Mouse (Mus musculus): ENCODE measurements around the gene Pak7. TPM values are rescaled to one million over a fixed set of nuclear protein-coding genes. Genes with fewer than 3 reads are reported as not detected.
"Not testable (repeated sequence)": the region's sequence is repeated elsewhere in the genome, so short reads cannot be mapped to it uniquely, and the experiment has no call there.

Gene Pak7
- polyA plus RNA-seq, 1 experiment from 2014 or later: not detected

DNA sequence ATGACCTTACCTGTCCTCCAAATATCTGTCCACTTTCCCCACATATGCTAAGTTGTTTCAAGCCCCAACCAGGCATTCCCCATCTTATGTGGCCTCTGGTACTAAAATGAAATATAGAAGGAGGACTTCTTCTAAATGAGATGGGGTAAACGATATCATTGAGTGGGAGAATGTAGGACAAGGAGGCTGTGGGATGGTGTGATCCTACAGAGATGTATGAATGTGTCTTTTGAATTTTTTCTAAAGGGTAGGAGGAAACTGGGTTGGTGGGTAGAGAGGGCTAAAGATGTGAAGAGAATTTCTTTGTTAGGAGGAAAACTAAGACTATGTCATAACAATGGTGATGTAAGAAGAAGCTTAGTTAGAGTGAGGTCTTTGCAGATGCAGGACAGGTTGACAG is 57.8 kb downstream of the Pak7 start:
- in situ Hi-C loops (cut with MboI; ENCODE audit: low pct_unique_long_range_greater_than_20kb): no loop called here
- DNase-seq (ENCODE audit: low read depth, low spot score) (no peak), ATAC-seq (no peak)
- H3K27me3 ChIP-seq: no peaks in the 10 kb centered on the region
- ChIA-PET POLR2A (no interaction called here), CTCF (no interaction called here)
- no peak for TF ChIP-seq CTCF (IDR thresholded peaks at IDR 0.05)

DNA sequence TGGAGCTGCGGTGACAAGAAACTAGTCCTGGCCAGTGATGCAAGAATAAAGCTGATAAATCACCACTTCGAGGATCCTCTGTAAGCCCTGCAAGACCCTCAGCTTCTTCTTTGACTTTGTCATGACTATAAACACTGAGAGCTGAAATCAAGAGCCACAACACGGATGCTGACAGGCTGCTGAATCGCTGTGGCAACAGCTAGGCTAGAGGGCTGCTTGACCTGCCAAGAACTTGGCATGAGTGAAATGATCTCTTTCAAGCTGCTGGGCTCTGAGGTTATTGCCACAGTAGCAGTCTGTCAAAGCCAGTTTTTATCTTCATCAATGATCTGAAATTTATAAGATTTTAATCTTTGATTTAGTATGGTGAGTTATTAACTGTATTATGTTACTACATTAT is 62.1 kb downstream of the Pak7 start:
- TF ChIP-seq CTCF (IDR thresholded peaks at IDR 0.05): no peak
- no peaks in the 10 kb centered on the region for H3K27me3 ChIP-seq
- ATAC-seq: no peak
- POLR2A ChIA-PET: no interaction called here
- no peak for DNase-seq (ENCODE audit: low read depth, low spot score)
- CTCF ChIA-PET: no interaction called here
- in situ Hi-C loops (cut with MboI; ENCODE audit: low pct_unique_long_range_greater_than_20kb): no loop called here

- ATAC-seq (no peak), DNase-seq (ENCODE audit: low read depth, low spot score) (no peak)
- CTCF ChIA-PET: no interaction called here
- in situ Hi-C loops (cut with MboI; ENCODE audit: low pct_unique_long_range_greater_than_20kb): no loop called here
- no peaks in the 10 kb centered on the region for H3K27me3 ChIP-seq
- TF ChIP-seq CTCF (IDR thresholded peaks at IDR 0.05): no peak
- POLR2A ChIA-PET: no interaction called here
Measured at GRCm38 (mm10) chr2:136309313-136309712, 78.5 kb downstream of the Pak7 start.

GRCm38 (mm10) chr2:136308743-136309142 is 79.0 kb downstream of the Pak7 start:
- ATAC-seq (no peak), DNase-seq (ENCODE audit: low read depth, low spot score) (no peak)
- no peak for TF ChIP-seq CTCF (IDR thresholded peaks at IDR 0.05)
- ChIA-PET CTCF (no interaction called here), POLR2A (no interaction called here)
- in situ Hi-C loops (cut with MboI; ENCODE audit: low pct_unique_long_range_greater_than_20kb): no loop called here
- no peaks in the 10 kb centered on the region for H3K27me3 ChIP-seq

DNA sequence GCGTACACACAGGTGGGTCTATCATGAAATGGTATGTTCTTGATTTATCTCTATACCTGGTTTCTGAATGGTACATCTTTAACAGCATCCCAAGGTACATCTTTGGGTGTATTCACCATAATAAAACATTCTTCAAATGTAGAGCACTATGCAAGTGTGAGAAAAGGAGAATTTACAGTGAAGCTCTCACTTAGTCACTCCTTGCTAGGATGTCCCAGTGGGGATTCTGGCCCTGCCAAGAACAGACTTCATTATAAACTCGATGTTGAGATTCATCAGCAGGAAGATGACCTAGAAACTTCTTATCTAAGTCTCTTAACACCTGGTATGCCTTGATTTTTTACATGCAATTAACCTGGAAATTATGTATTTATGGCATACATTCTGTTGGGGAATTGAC is 85.6 kb downstream of the Pak7 start:
- no peaks in the 10 kb centered on the region for H3K27me3 ChIP-seq
- DNase-seq (ENCODE audit: low read depth, low spot score) (no peak), ATAC-seq (no peak)
- in situ Hi-C loops (cut with MboI; ENCODE audit: low pct_unique_long_range_greater_than_20kb): no loop called here
- TF ChIP-seq CTCF (IDR thresholded peaks at IDR 0.05): no peak
- POLR2A ChIA-PET: no interaction called here
- CTCF ChIA-PET: no interaction called here

GRCm38 (mm10) chr2:136301406-136301805 is 86.4 kb downstream of the Pak7 start:
- H3K27me3 ChIP-seq: no peaks in the 10 kb centered on the region
- DNase-seq (ENCODE audit: low read depth, low spot score): no peak
- CTCF ChIA-PET: no interaction called here
- no peak for TF ChIP-seq CTCF (IDR thresholded peaks at IDR 0.05)
- no peak for ATAC-seq
- in situ Hi-C loops (cut with MboI; ENCODE audit: low pct_unique_long_range_greater_than_20kb): no loop called here
- POLR2A ChIA-PET: no interaction called here

- DNase-seq (ENCODE audit: low read depth, low spot score) (no peak), ATAC-seq (no peak)
- ChIA-PET CTCF (no interaction called here), POLR2A (no interaction called here)
- in situ Hi-C loops (cut with MboI; ENCODE audit: low pct_unique_long_range_greater_than_20kb): no loop called here
- TF ChIP-seq CTCF (IDR thresholded peaks at IDR 0.05): no peak
- no peaks in the 10 kb centered on the region for H3K27me3 ChIP-seq
Measured at GRCm38 (mm10) chr2:136297371-136297770, 90.4 kb downstream of the Pak7 start.

GRCm38 (mm10) chr2:136282043-136282442 is 105.7 kb downstream of the Pak7 start:
- DNase-seq (ENCODE audit: low read depth, low spot score): no peak
- no peak for TF ChIP-seq CTCF (IDR thresholded peaks at IDR 0.05)
- ATAC-seq: no peak
- POLR2A ChIA-PET: interaction anchor here (0.6 kb wide), 1 partner anchor 639 kb away, joined by 4 read pairs; no protein-coding TSS in a partner anchor
- H3K27me3 ChIP-seq: no peaks in the 10 kb centered on the region
- in situ Hi-C loops (cut with MboI; ENCODE audit: low pct_unique_long_range_greater_than_20kb): no loop called here
- CTCF ChIA-PET: no interaction called here

DNA sequence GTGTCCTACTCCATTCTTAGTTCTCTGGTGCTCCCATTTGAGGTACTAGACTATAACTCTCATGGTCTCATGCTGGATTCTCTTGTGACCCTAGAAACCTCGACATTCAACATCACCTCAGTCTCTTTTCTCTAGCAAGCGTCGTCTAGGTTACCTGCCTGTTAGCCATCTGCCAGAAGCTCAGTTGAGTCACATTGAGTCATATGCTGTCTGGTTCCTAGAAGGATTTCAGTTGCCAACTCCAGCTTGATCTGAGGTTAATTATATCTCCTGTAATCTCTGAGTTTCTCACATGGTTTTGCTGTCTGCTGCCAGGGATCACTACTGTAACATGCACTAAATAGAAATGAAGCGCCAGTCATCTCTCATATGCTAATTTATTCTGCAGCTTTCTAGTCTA is 145.8 kb downstream of the Pak7 start:
- CTCF ChIA-PET; POLR2A ChIA-PET; H3K27me3 ChIP-seq; DNase-seq (ENCODE audit: low read depth, low spot score); in situ Hi-C loops (cut with MboI; ENCODE audit: low pct_unique_long_range_greater_than_20kb); ATAC-seq: not testable (repeated sequence)

GRCm38 (mm10) chr2:136231228-136231627 is 156.5 kb downstream of the Pak7 start:
- ChIA-PET POLR2A (no interaction called here), CTCF (no interaction called here)
- no peak for ATAC-seq
- in situ Hi-C loops (cut with MboI; ENCODE audit: low pct_unique_long_range_greater_than_20kb): no loop called here
- H3K27me3 ChIP-seq: no peaks in the 10 kb centered on the region
- no peak for TF ChIP-seq CTCF (IDR thresholded peaks at IDR 0.05)
- no peak for DNase-seq (ENCODE audit: low read depth, low spot score)

DNA sequence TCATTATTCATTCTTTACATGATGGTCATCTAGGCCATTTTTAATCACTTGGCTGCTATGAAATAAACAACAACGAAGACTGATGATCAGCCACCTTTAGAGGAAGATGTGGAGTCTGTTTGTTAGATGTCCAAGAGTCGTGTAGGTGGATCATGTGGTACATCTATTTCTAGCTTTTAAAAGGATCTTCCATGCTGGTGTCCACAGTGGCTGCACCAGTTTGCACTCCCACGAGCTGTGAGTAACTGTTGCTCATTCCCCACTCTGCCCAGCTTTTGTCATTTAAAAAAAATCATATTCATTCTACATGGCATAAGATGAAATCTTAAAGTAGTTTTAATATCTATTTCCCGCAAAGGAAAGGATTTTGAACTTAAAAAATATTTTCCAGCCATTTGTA is 183.7 kb downstream of the Pak7 start:
- no peak for ATAC-seq
- no peak for TF ChIP-seq CTCF (IDR thresholded peaks at IDR 0.05)

DNA sequence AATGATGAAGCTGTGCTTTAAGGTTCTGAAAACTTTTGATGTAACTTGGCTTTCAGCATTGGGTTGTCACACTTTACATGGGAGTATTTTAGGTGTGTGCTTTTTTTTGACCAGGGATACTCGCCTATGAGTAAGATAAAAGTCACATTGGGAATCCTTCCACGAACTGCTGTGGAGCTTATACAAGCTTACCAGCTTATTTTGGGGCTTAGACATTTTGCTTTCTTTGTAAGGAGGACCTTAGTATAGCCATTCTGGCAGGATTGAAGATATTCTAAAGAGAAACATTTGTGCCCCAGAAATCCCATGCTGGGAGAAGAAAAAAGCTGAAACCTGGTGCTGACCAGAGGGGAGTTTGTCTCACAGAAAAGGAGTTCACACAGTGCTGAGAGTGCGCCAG is 212.7 kb downstream of the Pak7 start:
- ChIA-PET CTCF (interaction anchor here (1.5 kb wide), 1 partner anchor 13 kb away, joined by 3 read pairs; no protein-coding TSS in a partner anchor), POLR2A (no interaction called here)
- TF ChIP-seq CTCF (IDR thresholded peaks at IDR 0.05): no peak
- no peaks in the 10 kb centered on the region for H3K27me3 ChIP-seq
- ATAC-seq (no peak), DNase-seq (ENCODE audit: low read depth, low spot score) (no peak)
- in situ Hi-C loops (cut with MboI; ENCODE audit: low pct_unique_long_range_greater_than_20kb): no loop called here

More for the DNA sequence above, 183.7 kb downstream of the Pak7 start:
- ChIA-PET CTCF (no interaction called here), POLR2A (no interaction called here)
- H3K27me3 ChIP-seq: no peaks in the 10 kb centered on the region
- in situ Hi-C loops (cut with MboI; ENCODE audit: low pct_unique_long_range_greater_than_20kb): no loop called here
- no peak for DNase-seq (ENCODE audit: low read depth, low spot score)
